Mouse (Mus musculus) thymus, adult 2 months (tissue): ENCODE measurements around the gene Srpx2. TPM values are rescaled to one million over a fixed set of nuclear protein-coding genes. Genes with fewer than 3 reads are reported as not detected.

Experiments used
- DNase-seq: peaks from one replicate; pipeline ENCODE4 v3.0.0; 2021
- H3K27ac ChIP-seq: fragments of 200-500 bp; 2 replicates; pipeline ENCODE4 v1.5.1; 2012; ENCODE audit warnings: low read length, control low read depth; ENCODE audit not compliant: control insufficient read depth, insufficient read depth
- H3K27me3 ChIP-seq: fragments of 200-500 bp; 2 replicates; pipeline ENCODE4 v1.6.1; 2012; ENCODE audit warnings: mild to moderate bottlenecking, low read length, moderate library complexity, mixed read lengths; ENCODE audit not compliant: control insufficient read depth, insufficient read depth
- H3K36me3 ChIP-seq: fragments of 200-500 bp; 2 replicates; pipeline ENCODE4 v1.6.1; 2012; ENCODE audit warnings: mild to moderate bottlenecking, low read length, moderate library complexity; ENCODE audit not compliant: control insufficient read depth, insufficient read depth
- H3K4me1 ChIP-seq: fragments of 200-500 bp; replicated peaks from 2 replicates; pipeline ENCODE4 v1.6.1; 2012; ENCODE audit warnings: low read length; ENCODE audit not compliant: control insufficient read depth, insufficient read depth
- H3K4me3 ChIP-seq: fragments of 200-500 bp; 2 replicates; pipeline ENCODE4 v1.5.1; 2012; ENCODE audit warnings: mild to moderate bottlenecking, low read length, control low read depth, moderate library complexity; ENCODE audit not compliant: control insufficient read depth, insufficient read depth
- CTCF ChIP-seq: fragments of 200-500 bp; IDR thresholded peaks from 2 replicates; pipeline ENCODE4 v1.5.1; 2012; ENCODE audit warnings: mild to moderate bottlenecking, control low read depth, low read length, moderate library complexity, borderline replicate concordance; ENCODE audit not compliant: control insufficient read depth, poor library complexity, insufficient read depth; ENCODE audit errors: extremely low read depth
- POLR2A ChIP-seq: fragments of 200-500 bp; IDR thresholded peaks from 2 replicates; pipeline ENCODE4 v1.6.1; 2012; ENCODE audit warnings: mild to moderate bottlenecking, low read length, control low read depth, moderate library complexity; ENCODE audit not compliant: control insufficient read depth, poor library complexity, insufficient read depth; ENCODE audit errors: extremely low read depth
- WGBS: fragments of 180-500 bp; shearing (Covaris S2); methylation state at CpG from one replicate; pipeline ENCODE4 v1.1.7; 2018; 5-methylcytosine and 5-hydroxymethylcytosine counted together
- polyA plus RNA-seq: library from polyadenylated mRNA; depleted of rRNA; stranded (reverse); fragments of >200 nt; gene quantifications from 2 replicates; pipeline ENCODE4 v1.2.3, GENCODE M21; 2012; rRNA removed

Gene Srpx2
- polyA plus RNA-seq, 1 experiment, result 1.1 TPM

GRCm38 (mm10) chrX:133947427-133947826 lies 39.2 kb downstream of the Srpx2 start:
- Histone ChIP-seq H3K27me3 (no peaks in the 10 kb centered on the region), H3K27ac (no peak overlapping the region), H3K36me3 (no peaks in the 10 kb centered on the region), H3K4me3 (no peak overlapping the region), H3K4me1 (no peaks in the 10 kb centered on the region)
- 49% methylated on average over 3 of the region's 3 CpGs for WGBS
- DNase-seq, result peak; percentile 32
- TF ChIP-seq CTCF (no peak), POLR2A (no peak)

- Histone ChIP-seq H3K27me3 (no peaks in the 10 kb centered on the region), H3K4me3 (no peak overlapping the region), H3K4me1 (no peaks in the 10 kb centered on the region), H3K27ac (no peak overlapping the region), H3K36me3 (no peaks in the 10 kb centered on the region)
- DNase-seq, result no peak
- WGBS, result 88% methylated on average over 7 of the region's 7 CpGs
- no peak for TF ChIP-seq CTCF
- no peak for TF ChIP-seq POLR2A
These were observed 46.4 kb downstream of the Srpx2 start for GRCm38 (mm10) chrX:133954661-133955060.

DNA sequence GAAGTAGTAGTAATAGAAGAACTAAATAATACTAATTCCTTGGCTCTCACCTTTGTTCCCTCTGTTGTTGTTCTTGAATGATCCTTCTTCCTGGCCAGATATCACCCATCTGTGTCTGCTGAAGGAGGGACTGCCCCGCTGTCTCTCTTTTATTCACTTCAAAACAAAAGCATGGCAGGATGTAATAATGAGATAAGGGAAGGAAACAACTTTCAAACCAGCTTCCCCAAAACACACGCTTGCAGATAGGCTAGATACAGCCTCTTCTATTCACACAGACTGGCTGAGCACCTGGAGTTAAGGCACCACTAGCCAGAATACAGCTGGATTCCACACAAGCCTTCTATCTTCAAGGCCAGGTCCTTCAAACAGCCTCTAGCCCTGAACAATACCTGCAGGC lies 52.4 kb downstream of the Srpx2 start:
- Histone ChIP-seq H3K4me3 (no peak overlapping the region), H3K27ac (no peak overlapping the region), H3K4me1 (no peaks in the 10 kb centered on the region), H3K36me3 (no peaks in the 10 kb centered on the region), H3K27me3 (no peaks in the 10 kb centered on the region)
- DNase-seq, result no peak
- no peak for TF ChIP-seq CTCF
- no peak for TF ChIP-seq POLR2A
- 9% methylated on average over 2 of the region's 2 CpGs for WGBS

GRCm38 (mm10) chrX:133964615-133965014 lies 56.4 kb downstream of the Srpx2 start:
- no peaks in the 10 kb centered on the region for H3K27me3 ChIP-seq
- no peak overlapping the region for H3K4me3 ChIP-seq
- DNase-seq, result no peak
- 61% methylated on average over 2 of the region's 2 CpGs for WGBS
- H3K36me3 ChIP-seq, result no peaks in the 10 kb centered on the region
- no peak overlapping the region for H3K27ac ChIP-seq
- TF ChIP-seq CTCF (no peak), POLR2A (no peak)
- H3K4me1 ChIP-seq, result no peaks in the 10 kb centered on the region

DNA sequence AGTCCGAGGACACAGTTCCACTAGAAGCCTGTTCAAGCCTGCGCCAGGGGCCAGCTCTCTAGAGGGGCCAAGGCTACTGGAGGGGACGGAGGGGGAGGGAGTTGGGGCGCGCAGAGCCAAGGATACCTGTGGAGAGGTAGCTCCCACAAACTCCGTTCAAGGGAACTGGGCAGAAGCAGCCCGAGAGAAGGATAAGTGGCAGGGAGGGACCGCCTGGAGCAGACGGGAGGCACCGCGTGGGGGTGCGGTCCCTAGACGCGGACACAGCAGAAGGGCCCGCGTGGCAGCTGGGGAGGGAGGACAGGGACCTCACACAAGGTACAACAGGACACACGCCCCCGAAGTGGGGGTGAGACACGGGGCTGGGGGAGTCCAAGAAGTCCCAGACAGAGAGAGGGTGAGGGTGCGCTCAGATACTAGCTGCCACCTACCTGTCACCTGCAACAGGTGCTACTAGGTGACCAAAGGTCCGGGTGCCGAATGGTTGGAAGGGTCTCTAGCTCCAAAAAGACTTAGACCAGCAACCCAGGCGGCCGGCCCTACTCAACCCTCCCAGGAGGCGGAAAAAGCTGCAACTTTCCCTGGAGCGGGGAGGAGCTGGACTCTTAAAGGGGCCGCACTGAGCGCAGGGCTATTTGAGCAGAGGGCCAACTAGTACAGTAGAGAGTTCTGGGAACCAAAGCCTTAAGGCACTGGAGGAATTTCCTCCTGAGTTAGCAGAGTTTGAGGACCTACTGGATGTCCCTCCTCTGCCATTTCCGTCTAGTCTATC lies 73.2 kb downstream of the Srpx2 start, which contains the start of gene Sytl4:
Gene Sytl4 (minus strand): TSS at position 582 of the 772 bp plus-strand sequence.
- H3K4me1 ChIP-seq, result no peaks in the 10 kb centered on the region
- 11% methylated on average over 27 of the region's 29 CpGs for WGBS
- no peaks in the 10 kb centered on the region for H3K36me3 ChIP-seq
- no peak within 1 kb of the TSS for H3K27ac ChIP-seq
- no peak within 1 kb of the TSS for H3K4me3 ChIP-seq
- no peak for DNase-seq
- H3K27me3 ChIP-seq, result no peaks in the 10 kb centered on the region; the same call in 1 of the 2 replicates
- TF ChIP-seq CTCF (no peak), POLR2A (no peak)

Other genes starting within 250 kb of the Srpx2 start
- gene Pcdh19, start 219.4 kb upstream of the Srpx2 start, polyA plus RNA-seq, result 0.46 TPM in 2 replicates
- 0.20 and 0.62 TPM in 2 replicates for gene Tnmd, start 57.4 kb upstream of the Srpx2 start, polyA plus RNA-seq
- gene Tspan6, start 10.0 kb upstream of the Srpx2 start, polyA plus RNA-seq, result 6.0 and 6.2 TPM in 2 replicates
- gene Sytl4, start 73.4 kb downstream of the Srpx2 start, polyA plus RNA-seq, result 0.27 and 0.37 TPM in 2 replicates
- gene Cstf2, start 150.8 kb downstream of the Srpx2 start, polyA plus RNA-seq, result 47.2 and 49.6 TPM in 2 replicates